Mouse (Mus musculus) embryonic facial prominence, embryonic 13.5 days (tissue): ENCODE measurements around the gene Daw1. TPM values are rescaled to one million over a fixed set of nuclear protein-coding genes. Genes with fewer than 3 reads are reported as not detected.

ENCODE experiments used
- ATAC-seq: fragments of 200-750 bp; cut with Nextera tagmentation; 2 replicates; pipeline ENCODE4 v1.8.0; 2017; ENCODE audit warnings: low read depth; ENCODE audit not compliant: insufficient number of reproducible peaks, insufficient read depth, low FRiP score, low TSS enrichment
- H3K27ac ChIP-seq: fragments of 300-500 bp; sonication (generic); 2 replicates; pipeline ENCODE4 v1.5.1; 2015; ENCODE audit warnings: moderate library complexity, mild to moderate bottlenecking, inconsistent platforms
- H3K27me3 ChIP-seq: fragments of 300-500 bp; sonication (generic); 2 replicates; pipeline ENCODE4 v1.6.1; 2015; ENCODE audit warnings: mild to moderate bottlenecking, inconsistent platforms
- H3K36me3 ChIP-seq: fragments of 300-500 bp; sonication (generic); 2 replicates; pipeline ENCODE4 v1.6.1; 2015; ENCODE audit warnings: mild to moderate bottlenecking, inconsistent platforms
- H3K4me1 ChIP-seq: fragments of 300-500 bp; sonication (generic); 2 replicates; pipeline ENCODE4 v1.6.1; 2015; ENCODE audit warnings: inconsistent platforms
- H3K4me2 ChIP-seq: fragments of 300-500 bp; sonication (generic); 2 replicates; pipeline ENCODE4 v1.6.1; 2015; ENCODE audit warnings: moderate library complexity, mild to moderate bottlenecking, inconsistent platforms
- H3K4me3 ChIP-seq: fragments of 300-500 bp; sonication (generic); 2 replicates; pipeline ENCODE4 v1.5.1; 2015; ENCODE audit warnings: mild to moderate bottlenecking, inconsistent platforms
- H3K9ac ChIP-seq: fragments of 300-500 bp; sonication (generic); 2 replicates; pipeline ENCODE4 v1.6.1; 2015; ENCODE audit warnings: mild to moderate bottlenecking, inconsistent platforms
- H3K9me3 ChIP-seq: fragments of 300-500 bp; sonication (generic); 2 replicates; pipeline ENCODE4 v1.6.1; 2016; ENCODE audit warnings: inconsistent platforms
- WGBS: fragments of 180-500 bp; shearing (Covaris S2); methylation state at CpG from one replicate; pipeline ENCODE4 v1.1.7; 2015; ENCODE audit warnings: mixed read lengths; 5-methylcytosine and 5-hydroxymethylcytosine counted together
- polyA plus RNA-seq: library from polyadenylated mRNA; unstranded; fragments of >200 nt; fragmentation: Nextera tagmentation; extraction: Ambion mirVana; gene quantifications from 2 replicates; pipeline ENCODE4 v1.2.1, GENCODE M21; 2015

The Daw1 gene
- polyA plus RNA-seq, 1 experiment from 2014 or later: not detected

- 84% methylated on average over 1 of the region's 1 CpGs for WGBS
- Histone ChIP-seq H3K9ac (no peak overlapping the region), H3K36me3 (no peaks in the 10 kb centered on the region), H3K4me1 (no peaks in the 10 kb centered on the region), H3K27ac (no peak overlapping the region), H3K27me3 (no peaks in the 10 kb centered on the region), H3K4me2 (no peak overlapping the region), H3K4me3 (no peak overlapping the region), H3K9me3 (no peaks in the 10 kb centered on the region)
- no peak for ATAC-seq
Observed at GRCm38 (mm10) chr1:83209981-83210380, 50.4 kb downstream of the Daw1 start.

GRCm38 (mm10) chr1:83218260-83218659, 58.7 kb downstream of the Daw1 start:
- Histone ChIP-seq H3K27ac (no peak overlapping the region), H3K27me3 (no peaks in the 10 kb centered on the region), H3K9me3 (0 out of 2 replicates have a peak, but pooled peaks cover 4% of the 10 kb centered on the region), H3K4me3 (no peak overlapping the region), H3K4me1 (no peaks in the 10 kb centered on the region), H3K4me2 (no peak overlapping the region), H3K36me3 (no peaks in the 10 kb centered on the region), H3K9ac (no peak overlapping the region)
- WGBS: 32% methylated on average over 1 of the region's 1 CpGs
- no peak for ATAC-seq

- H3K9me3 ChIP-seq: 0 out of 2 replicates have a peak, but pooled peaks cover 4% of the 10 kb centered on the region
- H3K36me3 ChIP-seq: no peaks in the 10 kb centered on the region
- no peak overlapping the region for H3K9ac ChIP-seq
- H3K4me2 ChIP-seq: no peak overlapping the region
- no peaks in the 10 kb centered on the region for H3K4me1 ChIP-seq
- no peak for ATAC-seq
- WGBS: 63% methylated on average over 1 of the region's 1 CpGs
- no peaks in the 10 kb centered on the region for H3K27me3 ChIP-seq
- H3K27ac ChIP-seq: no peak overlapping the region
- no peak overlapping the region for H3K4me3 ChIP-seq
Observed at GRCm38 (mm10) chr1:83223072-83223471, 63.5 kb downstream of the Daw1 start.

GRCm38 (mm10) chr1:83224423-83224960, 64.9 kb downstream of the Daw1 start:
- ATAC-seq: no peak
- Histone ChIP-seq H3K4me2 (no peak overlapping the region), H3K27me3 (no peaks in the 10 kb centered on the region), H3K36me3 (no peaks in the 10 kb centered on the region), H3K9ac (no peak overlapping the region), H3K4me1 (no peaks in the 10 kb centered on the region), H3K9me3 (0 out of 2 replicates have a peak, but pooled peaks cover 4% of the 10 kb centered on the region), H3K4me3 (no peak overlapping the region), H3K27ac (no peak overlapping the region)

GRCm38 (mm10) chr1:83227946-83228345, 68.4 kb downstream of the Daw1 start:
- no peaks in the 10 kb centered on the region for H3K36me3 ChIP-seq
- no peak overlapping the region for H3K27ac ChIP-seq
- H3K9me3 ChIP-seq: no peaks in the 10 kb centered on the region
- H3K9ac ChIP-seq: no peak overlapping the region
- H3K4me2 ChIP-seq: no peak overlapping the region
- WGBS: 78% methylated on average over 3 of the region's 3 CpGs
- no peaks in the 10 kb centered on the region for H3K4me1 ChIP-seq
- no peak for ATAC-seq
- no peaks in the 10 kb centered on the region for H3K27me3 ChIP-seq
- H3K4me3 ChIP-seq: no peak overlapping the region

GRCm38 (mm10) chr1:83248235-83248746, 88.7 kb downstream of the Daw1 start:
- Histone ChIP-seq H3K9ac (no peak overlapping the region), H3K27me3 (no peaks in the 10 kb centered on the region), H3K4me2 (no peak overlapping the region), H3K4me1 (no peaks in the 10 kb centered on the region), H3K4me3 (no peak overlapping the region), H3K36me3 (no peaks in the 10 kb centered on the region), H3K9me3 (no peaks in the 10 kb centered on the region), H3K27ac (no peak overlapping the region)
- ATAC-seq: no peak
- 74% methylated on average over 1 of the region's 1 CpGs for WGBS

GRCm38 (mm10) chr1:83251746-83252145, 92.2 kb downstream of the Daw1 start:
- no peak overlapping the region for H3K27ac ChIP-seq
- H3K4me2 ChIP-seq: no peak overlapping the region
- no peaks in the 10 kb centered on the region for H3K36me3 ChIP-seq
- H3K4me1 ChIP-seq: no peaks in the 10 kb centered on the region
- no peak for ATAC-seq
- no peaks in the 10 kb centered on the region for H3K9me3 ChIP-seq
- no peaks in the 10 kb centered on the region for H3K27me3 ChIP-seq
- 82% methylated on average over 1 of the region's 1 CpGs for WGBS
- H3K4me3 ChIP-seq: no peak overlapping the region
- H3K9ac ChIP-seq: no peak overlapping the region

Other genes with a start within 250 kb of the Daw1 start
- 0.35 TPM in 1 of 2 replicates, not detected in the other for gene A030005L19Rik, start 246.4 kb upstream of the Daw1 start, polyA plus RNA-seq
- not detected in 2 replicates for gene A030014E15Rik, start 234.8 kb upstream of the Daw1 start, polyA plus RNA-seq
- gene Gm6217, start 228.4 kb upstream of the Daw1 start, polyA plus RNA-seq: not detected in 2 replicates
- not detected in 2 replicates for gene A030003K21Rik, start 216.4 kb upstream of the Daw1 start, polyA plus RNA-seq
- gene Gm7544, start 203.7 kb upstream of the Daw1 start, polyA plus RNA-seq: not detected in 2 replicates
- gene Gm47955, start 199.5 kb upstream of the Daw1 start, polyA plus RNA-seq: not detected in 2 replicates
- gene Gm47959, start 159.2 kb upstream of the Daw1 start, polyA plus RNA-seq: not detected in 2 replicates
- gene Slc19a3, start 121.3 kb upstream of the Daw1 start, polyA plus RNA-seq: 0.13 and 0.19 TPM in 2 replicates
- gene Krtap28-10, start 117.3 kb upstream of the Daw1 start, polyA plus RNA-seq: not detected in 2 replicates
- not detected in 2 replicates for gene Gm47969, start 114.8 kb upstream of the Daw1 start, polyA plus RNA-seq
- not detected in 2 replicates for gene A030005K14Rik, start 100.4 kb upstream of the Daw1 start, polyA plus RNA-seq
- gene Krtap28-13, start 98.8 kb upstream of the Daw1 start, polyA plus RNA-seq: not detected in 2 replicates
- gene Ccl20, start 43.0 kb upstream of the Daw1 start, polyA plus RNA-seq: 1.1 TPM in 1 of 2 replicates, not detected in the other
- gene Sphkap, start 248.4 kb downstream of the Daw1 start, polyA plus RNA-seq: 0.34 and 0.95 TPM in 2 replicates